Mouse (Mus musculus): Measurements from ENCODE around the gene Olfr1002. TPM values are rescaled to one million over a fixed set of nuclear protein-coding genes. Genes with fewer than 3 reads are reported as not detected.
"Not testable (repeated sequence)": the region's sequence is repeated elsewhere in the genome, so short reads cannot be mapped to it uniquely, and the experiment has no call there.

Olfr1002 gene
- not detected in 2 replicates for polyA plus RNA-seq (2012; rRNA removed)

DNA sequence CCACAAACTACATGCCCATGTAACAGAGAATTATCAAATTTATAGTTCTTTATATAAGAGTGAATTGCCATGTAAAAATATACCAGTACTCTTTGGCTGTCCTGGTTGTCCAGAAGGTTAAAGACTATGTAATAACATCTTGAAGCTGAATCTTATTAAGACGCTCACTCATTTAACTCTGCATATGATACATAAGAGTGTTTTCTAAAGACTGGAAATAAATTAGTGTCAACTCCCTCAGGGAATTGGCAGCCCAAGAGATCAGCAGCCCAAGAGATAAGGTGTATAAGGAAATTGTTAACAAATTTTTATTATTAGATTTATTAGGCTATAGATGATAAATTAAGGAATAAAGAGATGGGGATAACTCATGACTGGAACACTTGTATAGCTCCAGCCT is at the start of gene Olfr1002:
Gene Olfr1002 (minus strand): TSS at position 101 of the 400 bp plus-strand sequence.
- WGBS: 95% methylated on average over 1 of the region's 1 CpGs
- Histone ChIP-seq H3K36me3 (ENCODE audit: control insufficient read depth, insufficient read depth, low read length) (no peaks in the 10 kb centered on the region), H3K4me3 (ENCODE audit: extremely low read depth, insufficient read depth, insufficient read length) (no peak within 1 kb of the TSS), H3K27ac (ENCODE audit: insufficient read depth, low read length) (no peak within 1 kb of the TSS), H3K27me3 (ENCODE audit: control insufficient read depth, insufficient read depth, low read length) (no peaks in the 10 kb centered on the region), H3K4me1 (ENCODE audit: control insufficient read depth, insufficient read depth, insufficient read length) (no peaks in the 10 kb centered on the region)
- TF ChIP-seq POLR2A (IDR thresholded peaks at IDR 0.05; ENCODE audit: low read depth, low read length): no peak
- TF ChIP-seq CTCF (IDR thresholded peaks at IDR 0.05; ENCODE audit: extremely low read depth, insufficient read depth, insufficient read length, insufficient replicate concordance): no peak
- no peak for DNase-seq (ENCODE audit: low read depth in 1 of 2, low spot score in 2 of 2)

DNA sequence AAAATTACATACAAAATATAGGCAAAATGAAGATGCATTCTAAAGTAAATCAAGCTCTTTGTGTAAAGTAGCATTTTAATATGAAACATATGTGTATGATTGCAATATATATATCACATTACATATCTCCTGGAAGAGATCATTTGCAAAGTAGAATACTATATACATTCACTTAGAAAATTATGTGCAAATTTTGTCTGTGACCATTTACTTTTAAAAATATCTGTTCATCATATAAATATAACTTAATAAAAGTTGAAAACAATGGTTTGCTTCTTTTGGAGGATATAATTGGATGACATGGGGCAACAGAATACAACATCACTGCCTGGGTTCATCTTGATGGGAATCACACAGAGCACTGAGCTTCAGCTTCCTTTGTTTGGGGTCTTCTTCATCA is 38.6 kb upstream of the Olfr1002 start, which contains the start of gene Olfr1008:
Gene Olfr1008 (plus strand): TSS at position 301 of the 400 bp plus-strand sequence.
- H3K27me3 ChIP-seq (ENCODE audit: control insufficient read depth, insufficient read depth, low read length): no peaks in the 10 kb centered on the region
- H3K27ac ChIP-seq (ENCODE audit: insufficient read depth, low read length): no peak within 1 kb of the TSS
- no peak for TF ChIP-seq CTCF (IDR thresholded peaks at IDR 0.05; ENCODE audit: extremely low read depth, insufficient read depth, insufficient read length, insufficient replicate concordance)
- TF ChIP-seq POLR2A (IDR thresholded peaks at IDR 0.05; ENCODE audit: low read depth, low read length): no peak
- DNase-seq (ENCODE audit: low read depth in 1 of 2, low spot score in 2 of 2): no peak
- no peak within 1 kb of the TSS; the same call in 1 of the 2 replicates for H3K4me3 ChIP-seq (ENCODE audit: extremely low read depth, insufficient read depth, insufficient read length)
- no peaks in the 10 kb centered on the region for H3K4me1 ChIP-seq (ENCODE audit: control insufficient read depth, insufficient read depth, insufficient read length)
- no peaks in the 10 kb centered on the region for H3K36me3 ChIP-seq (ENCODE audit: control insufficient read depth, insufficient read depth, low read length)

DNA sequence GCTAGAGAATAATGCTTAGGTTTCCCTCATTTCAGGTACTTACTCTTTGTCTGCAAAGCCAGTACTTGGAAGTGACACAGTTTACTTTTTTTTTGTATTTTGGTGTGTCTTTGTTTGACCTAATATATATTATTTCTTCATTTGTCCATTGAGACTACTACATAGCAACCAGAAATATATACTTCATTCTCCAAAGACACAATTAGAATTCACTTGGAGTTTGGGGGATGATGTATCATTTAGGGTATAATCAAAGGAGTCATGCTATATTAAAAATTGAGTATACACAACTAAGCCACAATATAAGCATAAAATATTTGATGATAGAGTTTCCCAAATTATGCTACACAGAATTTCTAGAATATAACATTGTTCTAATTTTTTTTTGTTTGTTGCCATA is 28.2 kb upstream of the Olfr1002 start, which contains the start of gene Olfr1006:
Gene Olfr1006 (minus strand): TSS at position 101 of the 400 bp plus-strand sequence.
- H3K4me3 ChIP-seq (ENCODE audit: extremely low read depth, insufficient read depth, insufficient read length): no peak within 1 kb of the TSS; the same call in 1 of the 2 replicates
- no peak for DNase-seq (ENCODE audit: low read depth in 1 of 2, low spot score in 2 of 2)
- TF ChIP-seq CTCF (IDR thresholded peaks at IDR 0.05; ENCODE audit: extremely low read depth, insufficient read depth, insufficient read length, insufficient replicate concordance) (no peak), POLR2A (IDR thresholded peaks at IDR 0.05; ENCODE audit: low read depth, low read length) (no peak)
- no peaks in the 10 kb centered on the region for H3K27me3 ChIP-seq (ENCODE audit: control insufficient read depth, insufficient read depth, low read length)
- no peaks in the 10 kb centered on the region for H3K4me1 ChIP-seq (ENCODE audit: control insufficient read depth, insufficient read depth, insufficient read length)
- H3K36me3 ChIP-seq (ENCODE audit: control insufficient read depth, insufficient read depth, low read length): no peaks in the 10 kb centered on the region
- no peak within 1 kb of the TSS for H3K27ac ChIP-seq (ENCODE audit: insufficient read depth, low read length)

DNA sequence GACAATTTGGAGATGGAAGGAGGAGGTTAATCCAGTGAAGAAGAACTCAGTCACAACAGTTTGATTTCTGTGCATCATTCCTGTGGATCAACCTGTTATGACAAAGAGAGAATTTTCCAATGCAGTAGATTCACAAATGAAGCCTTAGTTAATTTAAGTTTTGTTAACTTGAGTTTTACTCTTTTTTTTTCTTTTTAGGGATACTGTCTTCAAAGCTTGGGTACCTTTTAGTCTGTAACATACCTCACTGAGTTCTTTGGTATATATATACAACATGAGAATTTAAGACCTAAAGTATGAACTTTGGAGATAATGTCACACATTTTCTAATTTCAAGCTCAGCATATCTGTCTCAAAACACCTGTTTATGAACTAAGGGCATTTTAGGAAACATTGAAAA is 13.9 kb upstream of the Olfr1002 start, which contains the start of gene Olfr154:
Gene Olfr154 (minus strand): TSS at position 101 of the 400 bp plus-strand sequence.
- H3K36me3 ChIP-seq (ENCODE audit: control insufficient read depth, insufficient read depth, low read length); H3K4me3 ChIP-seq (ENCODE audit: extremely low read depth, insufficient read depth, insufficient read length); DNase-seq (ENCODE audit: low read depth in 1 of 2, low spot score in 2 of 2); H3K27me3 ChIP-seq (ENCODE audit: control insufficient read depth, insufficient read depth, low read length); H3K27ac ChIP-seq (ENCODE audit: insufficient read depth, low read length); H3K4me1 ChIP-seq (ENCODE audit: control insufficient read depth, insufficient read depth, insufficient read length): not testable (repeated sequence)

DNA sequence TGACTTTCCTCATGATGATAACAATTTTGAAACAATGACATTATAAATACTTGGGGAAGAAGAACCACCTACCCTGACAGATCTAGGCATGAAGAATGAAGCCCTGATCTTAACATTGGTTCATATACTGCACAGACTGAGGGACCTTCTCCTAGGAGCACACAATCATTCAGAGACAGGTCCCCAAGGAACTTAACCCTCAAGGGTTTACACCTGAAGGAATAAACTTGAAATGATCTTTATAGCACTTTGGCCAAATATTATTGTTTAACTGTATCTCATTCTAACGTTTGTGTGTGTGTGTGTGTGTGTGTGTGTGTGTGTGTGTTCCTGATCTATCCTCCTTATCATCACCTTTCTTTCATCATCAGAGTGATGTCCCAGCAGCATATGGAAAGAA is 38.7 kb downstream of the Olfr1002 start, which contains the start of gene Olfr1000:
Gene Olfr1000 (minus strand): TSS at position 101 of the 400 bp plus-strand sequence.
- no peak for DNase-seq (ENCODE audit: low read depth in 1 of 2, low spot score in 2 of 2)
- Histone ChIP-seq H3K36me3 (ENCODE audit: control insufficient read depth, insufficient read depth, low read length) (no peaks in the 10 kb centered on the region), H3K27me3 (ENCODE audit: control insufficient read depth, insufficient read depth, low read length) (no peaks in the 10 kb centered on the region), H3K4me3 (ENCODE audit: extremely low read depth, insufficient read depth, insufficient read length) (no peak within 1 kb of the TSS), H3K27ac (ENCODE audit: insufficient read depth, low read length) (no peak within 1 kb of the TSS), H3K4me1 (ENCODE audit: control insufficient read depth, insufficient read depth, insufficient read length) (no peaks in the 10 kb centered on the region)
- no peak for TF ChIP-seq CTCF (IDR thresholded peaks at IDR 0.05; ENCODE audit: extremely low read depth, insufficient read depth, insufficient read length, insufficient replicate concordance)
- no peak for TF ChIP-seq POLR2A (IDR thresholded peaks at IDR 0.05; ENCODE audit: low read depth, low read length)
- WGBS: 71% methylated on average over 1 of the region's 1 CpGs

Other genes starting within 250 kb of the Olfr1002 start
- gene Olfr992, start 241.2 kb downstream of the Olfr1002 start, polyA plus RNA-seq (2012; rRNA removed): not detected in 2 replicates
- not detected in 2 replicates for gene Olfr993, start 235.8 kb downstream of the Olfr1002 start, polyA plus RNA-seq (2012; rRNA removed)
- gene Olfr994, start 214.3 kb downstream of the Olfr1002 start, polyA plus RNA-seq (2012; rRNA removed): not detected in 2 replicates
- not detected in 2 replicates for gene Olfr995, start 207.1 kb downstream of the Olfr1002 start, polyA plus RNA-seq (2012; rRNA removed)
- gene 4833423E24Rik, start 131.7 kb downstream of the Olfr1002 start, polyA plus RNA-seq (2012; rRNA removed): not detected in 2 replicates
- gene Olfr996, start 71.5 kb downstream of the Olfr1002 start, polyA plus RNA-seq (2012; rRNA removed): not detected in 2 replicates
- gene Olfr998, start 61.8 kb downstream of the Olfr1002 start, polyA plus RNA-seq (2012; rRNA removed): not detected in 2 replicates
- not detected in 2 replicates for gene Olfr1000, start 38.8 kb downstream of the Olfr1002 start, polyA plus RNA-seq (2012; rRNA removed)
- gene Olfr154, start 13.8 kb upstream of the Olfr1002 start, polyA plus RNA-seq (2012; rRNA removed): not detected in 2 replicates
- gene Olfr1006, start 28.1 kb upstream of the Olfr1002 start, polyA plus RNA-seq (2012; rRNA removed): not detected in 2 replicates
- not detected in 2 replicates for gene Olfr1008, start 38.7 kb upstream of the Olfr1002 start, polyA plus RNA-seq (2012; rRNA removed)
- not detected in 2 replicates for gene Olfr1009, start 64.7 kb upstream of the Olfr1002 start, polyA plus RNA-seq (2012; rRNA removed)
- gene Olfr1012, start 112.1 kb upstream of the Olfr1002 start, polyA plus RNA-seq (2012; rRNA removed): not detected in 2 replicates
- not detected in 2 replicates for gene Olfr1013, start 116.4 kb upstream of the Olfr1002 start, polyA plus RNA-seq (2012; rRNA removed)
- not detected in 2 replicates for gene Olfr1014, start 122.0 kb upstream of the Olfr1002 start, polyA plus RNA-seq (2012; rRNA removed)
- not detected in 2 replicates for gene Olfr1015, start 131.3 kb upstream of the Olfr1002 start, polyA plus RNA-seq (2012; rRNA removed)
- not detected in 2 replicates for gene Olfr1016, start 151.8 kb upstream of the Olfr1002 start, polyA plus RNA-seq (2012; rRNA removed)
- not detected in 2 replicates for gene Olfr1018, start 167.8 kb upstream of the Olfr1002 start, polyA plus RNA-seq (2012; rRNA removed)
- not detected in 2 replicates for gene Olfr1019, start 194.8 kb upstream of the Olfr1002 start, polyA plus RNA-seq (2012; rRNA removed)
- gene Olfr1020, start 196.3 kb upstream of the Olfr1002 start, polyA plus RNA-seq (2012; rRNA removed): not detected in 2 replicates
- not detected in 2 replicates for gene Olfr1022, start 217.9 kb upstream of the Olfr1002 start, polyA plus RNA-seq (2012; rRNA removed)
- not detected in 2 replicates for gene Olfr1023, start 234.9 kb upstream of the Olfr1002 start, polyA plus RNA-seq (2012; rRNA removed)